In genomic region chr2:44242628-44243255, GRCm38 (mm10) we compare ENCODE assay signal across 12 mouse cellular contexts.
DNase-seq lines count a peak whose midpoint lies in the region; ATAC-seq and TF ChIP-seq lines count a peak whose summit lies in the region.
"Had no signal": no experiment of that assay in that cellular context is flagged by ENCODE, and none has a peak within 500 bp of the region (broad histone marks: within the 10 kb centered on the region; RNA-seq: fewer than 3 reads in every experiment).

No protein-coding gene starts in this region.

- peak overlapping the region; percentile 65 for H3K27ac ChIP-seq in left cerebral cortex, adult 2 months
- peak overlapping the region; percentile 16; the same call in 1 of the 2 replicates for H3K27ac ChIP-seq in neural tube, embryonic 14.5 days (ENCODE audit: low read depth, low read length)
- H3K27ac ChIP-seq: embryonic facial prominence, embryonic 15.5 days; heart, embryonic 15.5 days had no signal

- no peak overlapping the region for H3K9ac ChIP-seq in neural tube, embryonic 14.5 days (replicated peaks; ENCODE audit: low read depth, low read length)
- H3K9ac ChIP-seq: embryonic facial prominence, embryonic 15.5 days; heart, embryonic 15.5 days had no signal

- no peaks in the 10 kb centered on the region for H3K36me3 ChIP-seq in neural tube, embryonic 14.5 days (ENCODE audit: control insufficient read depth, insufficient read depth, low read length)
- H3K36me3 ChIP-seq: embryonic facial prominence, embryonic 15.5 days; heart, embryonic 15.5 days had no signal

- peak overlapping the region; percentile 41 for H3K4me3 ChIP-seq in left cerebral cortex, adult 2 months
- no peak overlapping the region for H3K4me3 ChIP-seq in neural tube, embryonic 14.5 days (ENCODE audit: low read depth, low read length)
- H3K4me3 ChIP-seq: embryonic facial prominence, embryonic 15.5 days; heart, embryonic 15.5 days had no signal

- no peaks in the 10 kb centered on the region for H3K27me3 ChIP-seq in neural tube, embryonic 14.5 days (ENCODE audit: control insufficient read depth, insufficient read depth, low read length)
- H3K27me3 ChIP-seq: embryonic facial prominence, embryonic 15.5 days; heart, embryonic 15.5 days had no signal

- H3K4me2 ChIP-seq in neural tube, embryonic 14.5 days (ENCODE audit: low read depth, low read length), result no peak overlapping the region
- H3K4me2 ChIP-seq: embryonic facial prominence, embryonic 15.5 days; heart, embryonic 15.5 days; liver, embryonic 11.5 days had no signal

- no peaks in the 10 kb centered on the region for H3K9me3 ChIP-seq in neural tube, embryonic 14.5 days (ENCODE audit: control insufficient read depth, low read length)
- H3K9me3 ChIP-seq: embryonic facial prominence, embryonic 15.5 days; heart, embryonic 15.5 days had no signal

- peak; percentile 41 to 58 for DNase-seq in cerebellum, postnatal 10 days
- DNase-seq in cerebellum, adult 9-11 months, result no peak
- DNase-seq in left cerebral cortex, adult 2 months (ENCODE audit: extremely low spot score in 1 of 2, low spot score in 2 of 2), result peak; percentile 9 to 18
- DNase-seq in left cerebral cortex, postnatal 4 days, result no peak
- peak; percentile 48 for DNase-seq in kidney, postnatal 14 days
- DNase-seq: thymus, adult 2 months had no signal

- 0 out of 2 replicates have a peak, but pooled peaks cover 6% of the 10 kb centered on the region for H3K4me1 ChIP-seq in neural tube, embryonic 14.5 days (ENCODE audit: control insufficient read depth, insufficient read depth, low read length)
- H3K4me1 ChIP-seq: embryonic facial prominence, embryonic 15.5 days; heart, embryonic 15.5 days had no signal

- 46% methylated on average over 15 of the region's 15 CpGs for WGBS in neural tube, embryonic 14.5 days

- intact Hi-C loops in left cerebral cortex, adult 2 months (cut with DNase I), result no loop called here
- intact Hi-C loops in left cerebral cortex, postnatal 4 days (cut with DNase I), result no loop called here

- no peak for TF ChIP-seq CTCF in left cerebral cortex, adult 2 months (IDR thresholded peaks at IDR 0.05)

- peak; percentile 84 for ATAC-seq in neural tube, embryonic 14.5 days (ENCODE audit: low read depth)
- no peak for ATAC-seq in erythroblast, adult 5-6 weeks (replicated peaks; ENCODE audit: low FRiP score, poor library complexity, severe bottlenecking)
- no peak for ATAC-seq in monocyte, adult 5-6 weeks (replicated peaks; ENCODE audit: insufficient number of reproducible peaks, low FRiP score, low TSS enrichment, poor library complexity, severe bottlenecking)

Comparison
In these comparisons a context has a peak if more than half of its experiments do, and no peak if none do; other contexts are left out.
1. DNase-seq: peak in cerebellum, postnatal 10 days (2 of 2), left cerebral cortex, adult 2 months (2 of 2) and kidney, postnatal 14 days (single experiment); none in cerebellum, adult 9-11 months (single experiment) and left cerebral cortex, postnatal 4 days (single experiment).